In genomic region chr8:113652450-113652849, GRCm38 (mm10) we compare ENCODE assay signal across 22 mouse cellular contexts. TPM values are rescaled to one million over a fixed set of nuclear protein-coding genes. Genes with fewer than 3 reads are reported as not detected.
"Had no signal": no experiment of that assay in that cellular context is flagged by ENCODE, and none has a peak within 500 bp of the region (broad histone marks: within the 10 kb centered on the region; RNA-seq: fewer than 3 reads in every experiment).

No protein-coding gene starts in this region.

- DNase-seq: retina, postnatal 1 day; right cerebral cortex, adult 18-20 months; right cerebral cortex, postnatal 14 days; right cerebral cortex, postnatal 25 days; right cerebral cortex, postnatal 4 days; spleen, adult 18-20 months; thymus, adult 18-20 months; thymus, adult 2 months; thymus, postnatal 14 days; thymus, postnatal 25 days; thymus, postnatal 36 days; thymus, postnatal 4 days had no signal

- H3K9ac ChIP-seq: neural tube, embryonic 13.5 days; neural tube, embryonic 15.5 days; stomach, embryonic 15.5 days had no signal

- H3K27me3 ChIP-seq: neural tube, embryonic 13.5 days; neural tube, embryonic 15.5 days had no signal

- H3K4me1 ChIP-seq: neural tube, embryonic 13.5 days; neural tube, embryonic 15.5 days; stomach, embryonic 15.5 days had no signal

- H3K9me3 ChIP-seq: neural tube, embryonic 13.5 days; neural tube, embryonic 15.5 days; stomach, embryonic 15.5 days had no signal

- H3K4me3 ChIP-seq: neural tube, embryonic 13.5 days; neural tube, embryonic 15.5 days; stomach, embryonic 15.5 days had no signal

- H3K27ac ChIP-seq: neural tube, embryonic 13.5 days; neural tube, embryonic 15.5 days; stomach, embryonic 15.5 days; stomach, postnatal 0 days had no signal

- H3K36me3 ChIP-seq: neural tube, embryonic 13.5 days; neural tube, embryonic 15.5 days; stomach, embryonic 15.5 days had no signal

- H3K4me2 ChIP-seq: neural tube, embryonic 13.5 days; neural tube, embryonic 15.5 days; stomach, embryonic 15.5 days had no signal

RNA-seq across cellular contexts. Expression of gene Syce1l, which starts 9.4 kb away (rescaled TPM):
- total RNA-seq: neutrophil, adult 5-6 weeks had no signal
- polyA plus RNA-seq: neural tube, embryonic 13.5 days; neural tube, embryonic 14.5 days; small intestine, adult 2 months; spleen, adult 2 months; stomach, embryonic 14.5 days; stomach, embryonic 15.5 days; stomach, embryonic 16.5 days; stomach, postnatal 0 days; thymus, adult 2 months had no signal
